Mouse (Mus musculus) stomach, adult 2 months (tissue): ENCODE data around the gene Ccnl2. TPM values are rescaled to one million over a fixed set of nuclear protein-coding genes. Genes with fewer than 3 reads are reported as not detected.

Source experiments
- polyA plus RNA-seq: library from polyadenylated mRNA; depleted of rRNA; stranded (reverse); fragments of >200 nt; gene quantifications from 2 replicates; pipeline ENCODE4 v1.2.3, GENCODE M21; 2012; rRNA removed

Gene Ccnl2
- 18.2 and 22.6 TPM in 2 replicates for polyA plus RNA-seq

GRCm38 (mm10) chr4:155811929-155812664 lies at the start of gene Ccnl2:
Ccnl2 (plus strand) TSS chr4:155812489.

DNA sequence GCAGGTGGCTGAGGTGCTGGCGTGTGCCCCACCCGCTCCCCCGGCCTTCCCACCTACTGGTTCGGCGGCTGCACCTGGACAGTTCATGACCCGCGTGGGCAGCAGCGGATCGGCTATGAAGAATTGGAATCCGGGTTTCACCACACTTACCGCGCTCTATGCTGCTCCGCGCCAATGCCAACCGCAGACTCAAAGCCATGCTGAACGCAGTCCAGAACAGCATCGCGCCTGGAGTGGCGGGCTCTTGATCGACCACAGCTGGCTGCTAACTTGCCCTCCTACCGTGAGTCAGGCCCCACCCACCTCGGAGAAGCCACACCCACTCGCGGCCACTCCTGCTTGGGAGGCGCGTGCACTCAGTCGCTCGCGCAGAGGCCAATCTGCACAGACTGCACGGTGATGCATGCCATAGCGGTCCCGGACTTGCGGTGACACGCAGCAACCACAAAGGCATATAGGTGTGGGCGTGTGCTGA lies 38.0 kb upstream of the Ccnl2 start, which contains the start of gene Vwa1:
Gene Vwa1 (minus strand): TSS at position 419 of the 475 bp plus-strand sequence.

GRCm38 (mm10) chr4:155785819-155786218 lies 26.5 kb upstream of the Ccnl2 start, which contains the start of gene Tmem88b:
Tmem88b (minus strand) TSS chr4:155785874.

DNA sequence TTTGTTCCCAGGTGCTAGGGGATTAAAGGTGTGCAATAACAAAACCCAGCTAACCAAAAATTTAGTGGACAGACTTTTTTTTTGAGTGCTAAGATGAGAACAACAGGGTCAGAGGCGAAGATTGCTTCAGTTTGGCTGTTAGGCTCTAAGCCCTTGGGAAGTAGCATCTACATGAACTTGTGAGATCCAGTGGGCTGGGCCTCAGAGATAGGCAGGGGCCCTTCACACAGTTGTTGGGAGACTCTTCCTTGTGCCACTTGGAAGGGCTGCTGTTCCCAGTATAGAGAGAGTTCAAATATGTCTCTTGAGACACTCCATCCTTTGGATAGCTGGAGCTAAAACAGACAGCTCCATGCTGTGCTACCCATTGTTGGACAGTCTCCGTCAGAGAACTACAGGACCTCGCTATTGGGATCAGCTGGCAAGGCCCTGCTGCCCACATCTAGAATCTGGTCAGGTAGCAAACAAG lies 22.2 kb upstream of the Ccnl2 start, which contains the start of gene Ankrd65:
Gene Ankrd65 (plus strand): TSS at position 419 of the 469 bp plus-strand sequence.

GRCm38 (mm10) chr4:155802741-155803339 lies 9.4 kb upstream of the Ccnl2 start, which contains the start of gene Mrpl20:
Mrpl20 (plus strand) TSS chr4:155802878.

GRCm38 (mm10) chr4:155831205-155831766 lies 19.0 kb downstream of the Ccnl2 start, which contains the start of gene Aurkaip1:
Aurkaip1 (plus strand) TSS chr4:155831272.

GRCm38 (mm10) chr4:155839483-155839910 lies 27.2 kb downstream of the Ccnl2 start, which contains the start of gene Mxra8:
Mxra8 (plus strand) TSS chr4:155839680.

DNA sequence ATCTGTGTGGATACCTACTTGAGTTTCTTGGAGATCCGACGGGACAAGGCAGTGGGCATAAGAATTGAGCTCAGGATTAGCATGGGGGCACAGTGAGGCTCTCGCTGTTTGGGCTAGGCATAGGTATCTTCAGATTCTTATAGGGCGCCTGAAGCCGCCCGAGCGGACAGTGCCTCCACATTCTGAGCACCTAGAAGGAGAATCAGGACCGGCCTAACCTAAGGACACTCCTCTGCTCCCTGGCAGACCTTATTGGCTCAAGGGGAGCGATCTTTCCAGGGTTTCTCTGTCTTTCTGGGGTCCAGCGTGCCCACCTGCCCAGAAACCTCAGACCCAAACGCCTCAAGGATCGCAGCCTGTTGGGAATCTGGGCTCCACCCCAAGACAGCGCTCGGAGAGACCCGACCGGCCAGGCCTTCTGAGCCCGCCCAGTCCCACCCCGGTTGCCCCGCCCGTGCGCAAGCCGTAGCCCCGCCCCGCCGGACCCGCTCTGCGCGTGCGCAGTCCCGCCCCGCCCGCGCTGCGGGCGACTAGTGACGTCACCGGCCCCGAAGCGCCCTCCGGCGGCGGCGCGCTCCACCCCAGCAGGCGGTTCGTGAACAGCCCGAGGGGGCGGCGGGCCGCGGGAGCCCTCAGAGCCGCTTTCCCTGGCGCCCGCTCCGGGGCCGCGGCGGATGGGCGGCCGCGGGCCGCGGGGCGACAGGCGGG lies 34.7 kb downstream of the Ccnl2 start, which contains the start of gene Dvl1:
Gene Dvl1 (plus strand): TSS at position 532 of the 708 bp plus-strand sequence.

DNA sequence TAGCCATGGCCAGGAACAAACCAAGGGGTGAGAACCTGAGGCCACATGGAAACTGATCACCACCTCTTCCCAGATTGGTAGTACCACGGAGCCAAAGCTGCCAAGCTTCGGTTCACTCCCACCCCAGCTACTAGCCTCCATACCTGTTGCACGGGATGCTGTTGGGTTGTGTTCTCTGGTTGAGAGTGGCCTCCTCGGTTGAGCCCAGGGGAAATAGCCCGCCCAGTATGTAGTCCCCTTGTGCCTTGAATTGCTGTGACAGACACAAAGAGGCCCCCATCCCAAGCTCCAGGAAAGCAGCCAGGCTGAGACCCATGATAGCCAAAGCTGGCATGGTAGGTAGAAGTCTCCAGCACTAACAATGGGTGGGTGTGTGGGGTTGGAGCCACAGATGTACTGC lies 50.7 kb downstream of the Ccnl2 start, which contains the start of gene Tas1r3:
Gene Tas1r3 (minus strand): TSS at position 362 of the 400 bp plus-strand sequence.

DNA sequence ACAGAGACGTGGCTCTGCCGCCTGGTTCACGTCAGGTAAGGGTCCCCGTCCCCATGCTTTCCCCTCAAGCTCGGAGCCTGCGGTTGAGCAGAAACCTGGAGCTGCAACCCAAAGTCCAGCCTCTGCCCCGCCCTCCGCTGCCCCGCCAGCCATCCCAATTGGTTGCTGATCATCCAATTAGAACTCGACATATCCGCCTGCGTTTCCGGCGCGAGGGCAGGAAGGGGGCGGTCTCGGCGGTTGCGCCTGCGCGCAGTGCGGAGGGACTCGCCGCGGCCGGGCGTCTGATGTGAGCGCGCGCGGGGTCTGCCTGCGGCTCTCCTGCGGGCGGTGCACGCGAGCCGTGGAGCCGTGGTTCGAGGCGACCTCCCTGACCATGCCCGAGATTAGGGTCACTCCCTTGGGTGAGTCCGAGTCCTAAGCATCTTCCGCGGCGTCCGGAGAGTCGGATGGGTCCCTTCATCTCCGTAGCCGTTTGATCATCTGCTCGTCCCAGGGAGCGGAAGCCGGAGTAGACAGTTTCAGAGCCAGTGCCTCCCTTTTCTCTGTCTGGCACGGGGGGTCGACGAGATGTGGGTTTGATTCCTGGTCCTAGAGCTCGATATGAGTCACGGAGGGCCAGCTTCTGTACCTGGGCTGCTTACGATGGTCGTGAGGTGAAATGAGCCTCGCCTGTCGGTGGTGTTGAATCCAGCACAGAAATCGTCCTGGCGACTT lies 57.2 kb downstream of the Ccnl2 start, which contains the start of the genes Cptp and Ints11:
Gene Cptp (minus strand): TSS at position 124 of the 717 bp plus-strand sequence.
Gene Ints11 (plus strand): TSS at position 230 of the 717 bp plus-strand sequence.

Other genes with a start within 250 kb of the Ccnl2 start
- 1.7 and 3.1 TPM in 2 replicates for gene Slc35e2, start 211.1 kb upstream of the Ccnl2 start, polyA plus RNA-seq
- 9.0 and 10.2 TPM in 2 replicates for gene Cdk11b, start 187.6 kb upstream of the Ccnl2 start, polyA plus RNA-seq
- not detected in 2 replicates for gene Gm10563, start 167.1 kb upstream of the Ccnl2 start, polyA plus RNA-seq
- gene Mmp23, start 159.1 kb upstream of the Ccnl2 start, polyA plus RNA-seq, result 18.8 and 26.7 TPM in 2 replicates
- 42.5 and 44.6 TPM in 2 replicates for gene Mib2, start 143.3 kb upstream of the Ccnl2 start, polyA plus RNA-seq
- gene Fndc10, start 118.1 kb upstream of the Ccnl2 start, polyA plus RNA-seq, result 16.5 and 25.8 TPM in 2 replicates
- gene Ssu72, start 107.7 kb upstream of the Ccnl2 start, polyA plus RNA-seq, result 62.7 and 102 TPM in 2 replicates
- 0.37 and 1.4 TPM in 2 replicates for gene Tmem240, start 77.7 kb upstream of the Ccnl2 start, polyA plus RNA-seq
- gene Atad3a, start 51.4 kb upstream of the Ccnl2 start, polyA plus RNA-seq, result 57.0 and 97.8 TPM in 2 replicates
- gene Vwa1, start 37.8 kb upstream of the Ccnl2 start, polyA plus RNA-seq, result 11.4 and 13.1 TPM in 2 replicates
- 0.18 and 0.28 TPM in 2 replicates for gene Tmem88b, start 26.6 kb upstream of the Ccnl2 start, polyA plus RNA-seq
- gene Ankrd65, start 22.1 kb upstream of the Ccnl2 start, polyA plus RNA-seq, result 0.09 TPM in 1 of 2 replicates, not detected in the other
- gene Mrpl20, start 9.6 kb upstream of the Ccnl2 start, polyA plus RNA-seq, result 18.2 and 33.5 TPM in 2 replicates
- gene Aurkaip1, start 18.8 kb downstream of the Ccnl2 start, polyA plus RNA-seq, result 106 and 164 TPM in 2 replicates
- gene Mxra8, start 27.2 kb downstream of the Ccnl2 start, polyA plus RNA-seq, result 106 and 126 TPM in 2 replicates
- 102 and 114 TPM in 2 replicates for gene Dvl1, start 34.9 kb downstream of the Ccnl2 start, polyA plus RNA-seq
- gene Tas1r3, start 50.9 kb downstream of the Ccnl2 start, polyA plus RNA-seq, result 0.33 and 0.81 TPM in 2 replicates
- gene Cptp, start 57.0 kb downstream of the Ccnl2 start, polyA plus RNA-seq, result 24.9 and 45.1 TPM in 2 replicates
- 15.0 and 21.4 TPM in 2 replicates for gene Ints11, start 57.1 kb downstream of the Ccnl2 start, polyA plus RNA-seq
- 41.8 and 63.5 TPM in 2 replicates for gene Pusl1, start 79.3 kb downstream of the Ccnl2 start, polyA plus RNA-seq
- gene Acap3, start 79.3 kb downstream of the Ccnl2 start, polyA plus RNA-seq, result 21.4 and 21.8 TPM in 2 replicates
- 41.1 and 63.8 TPM in 2 replicates for gene Ube2j2, start 131.3 kb downstream of the Ccnl2 start, polyA plus RNA-seq
- 30.7 and 39.0 TPM in 2 replicates for gene C1qtnf12, start 149.8 kb downstream of the Ccnl2 start, polyA plus RNA-seq
- 4.6 and 6.1 TPM in 2 replicates for gene B3galt6, start 180.2 kb downstream of the Ccnl2 start, polyA plus RNA-seq
- 25.9 and 26.5 TPM in 2 replicates for gene Sdf4, start 180.4 kb downstream of the Ccnl2 start, polyA plus RNA-seq
- 2.7 and 2.9 TPM in 2 replicates for gene Tnfrsf4, start 201.4 kb downstream of the Ccnl2 start, polyA plus RNA-seq
- 2.6 and 2.8 TPM in 2 replicates for gene Tnfrsf18, start 213.7 kb downstream of the Ccnl2 start, polyA plus RNA-seq
- 5.6 and 10.5 TPM in 2 replicates for gene Ttll10, start 246.9 kb downstream of the Ccnl2 start, polyA plus RNA-seq